Mouse (Mus musculus) hindlimb bud, embryonic 11.5 days (tissue): Measurements from ENCODE around the gene Pygo2.
A peak's percentile ranks its signal among the peaks of the same experiment; 100 is the strongest.

Experiments
- DNase-seq: peaks from one replicate; pipeline ENCODE4 v3.0.0-alpha.2; 2012; ENCODE audit warnings: low read depth, low spot score; ENCODE audit errors: extremely low spot score

Pygo2 gene

GRCm38 (mm10) chr3:89455786-89456285 is 25.8 kb downstream of the Pygo2 start:
- no peak for DNase-seq

GRCm38 (mm10) chr3:89456726-89457665 is 27.0 kb downstream of the Pygo2 start:
- no peak for DNase-seq

GRCm38 (mm10) chr3:89458372-89458964 is 28.5 kb downstream of the Pygo2 start:
- DNase-seq, result no peak

GRCm38 (mm10) chr3:89458965-89459807 is 29.2 kb downstream of the Pygo2 start:
- peak; percentile 89 for DNase-seq

- DNase-seq, result no peak
These were observed 38.3 kb downstream of the Pygo2 start for GRCm38 (mm10) chr3:89468268-89468667.

- no peak for DNase-seq
These were observed 42.3 kb downstream of the Pygo2 start for GRCm38 (mm10) chr3:89472280-89472679.

- DNase-seq, result no peak
These were observed 43.8 kb downstream of the Pygo2 start for GRCm38 (mm10) chr3:89473838-89474237.

- DNase-seq, result no peak
These were observed 49.0 kb downstream of the Pygo2 start for GRCm38 (mm10) chr3:89479055-89479454.

- DNase-seq, result no peak
These were observed 51.5 kb downstream of the Pygo2 start for GRCm38 (mm10) chr3:89481488-89481887.

GRCm38 (mm10) chr3:89482249-89482648 is 52.2 kb downstream of the Pygo2 start:
- DNase-seq, result no peak
